In genomic region chr11:75165441-75166192, GRCm38 (mm10) we compare ENCODE assay signal across 7 mouse cellular contexts. TPM values are rescaled to one million over a fixed set of nuclear protein-coding genes. Genes with fewer than 3 reads are reported as not detected.
DNase-seq lines count a peak whose midpoint lies in the region; ATAC-seq lines count a peak whose summit lies in the region.

No protein-coding gene starts in this region.

- peaks cover 38% of the 10 kb centered on the region for H3K4me1 ChIP-seq in intestine, embryonic 14.5 days (replicated peaks; ENCODE audit: control insufficient read depth, insufficient read depth, low read length)
- peaks cover 71% of the 10 kb centered on the region for H3K4me1 ChIP-seq in limb, embryonic 10.5 days
- peaks cover 56% of the 10 kb centered on the region for H3K4me1 ChIP-seq in midbrain, embryonic 10.5 days

- H3K36me3 ChIP-seq in intestine, embryonic 14.5 days (ENCODE audit: control insufficient read depth, insufficient read depth, low read length) = peaks cover 54% of the 10 kb centered on the region
- H3K36me3 ChIP-seq in limb, embryonic 10.5 days = peaks cover 40% of the 10 kb centered on the region
- H3K36me3 ChIP-seq in midbrain, embryonic 10.5 days = peaks cover 27% of the 10 kb centered on the region

- peak overlapping the region; percentile 65 for H3K4me3 ChIP-seq in intestine, embryonic 14.5 days (ENCODE audit: low read depth, low read length)
- H3K4me3 ChIP-seq in limb, embryonic 10.5 days = peak overlapping the region; percentile 63
- peak overlapping the region; percentile 58 for H3K4me3 ChIP-seq in midbrain, embryonic 10.5 days

- DNase-seq in adrenal gland, adult (ENCODE audit: inconsistent age in 2 of 2, low spot score in 1 of 2) = peak; percentile 80 to 93
- DNase-seq in embryo, embryonic 10 days (ENCODE audit: low spot score) = peak; percentile 74
- peak; percentile 60 to 78 for DNase-seq in gastrocnemius, postnatal 4 days (ENCODE audit: low spot score in 2 of 2)
- DNase-seq in intestine, embryonic 14.5 days (ENCODE audit: low spot score) = peak; percentile 91
- peak; percentile 81 for DNase-seq in limb, embryonic 10.5 days (ENCODE audit: low spot score)
- peak; percentile 63 for DNase-seq in midbrain, embryonic 10.5 days (ENCODE audit: low spot score)
- DNase-seq in spleen, postnatal 10 days (ENCODE audit: low spot score in 2 of 2) = peak; percentile 78 to 86

- H3K9ac ChIP-seq in intestine, embryonic 14.5 days (ENCODE audit: low read length) = peak overlapping the region; percentile 92

- peak overlapping the region; percentile 77 for H3K4me2 ChIP-seq in intestine, embryonic 14.5 days (ENCODE audit: low read length)

- H3K9me3 ChIP-seq in intestine, embryonic 14.5 days (ENCODE audit: control insufficient read depth, low read length) = no peaks in the 10 kb centered on the region
- no peaks in the 10 kb centered on the region for H3K9me3 ChIP-seq in limb, embryonic 10.5 days (replicated peaks)
- no peaks in the 10 kb centered on the region for H3K9me3 ChIP-seq in midbrain, embryonic 10.5 days (replicated peaks)

- peak overlapping the region; percentile 95 for H3K27ac ChIP-seq in intestine, embryonic 14.5 days (ENCODE audit: low read depth)
- H3K27ac ChIP-seq in limb, embryonic 10.5 days = peak overlapping the region; percentile 54; the same call in 1 of the 2 replicates
- no peak overlapping the region for H3K27ac ChIP-seq in midbrain, embryonic 10.5 days (replicated peaks)

- peaks cover 30% of the 10 kb centered on the region for H3K27me3 ChIP-seq in intestine, embryonic 14.5 days (replicated peaks; ENCODE audit: control insufficient read depth, insufficient read depth, low read length)
- H3K27me3 ChIP-seq in limb, embryonic 10.5 days (ENCODE audit: low read depth, poor library complexity, severe bottlenecking) = peaks cover 82% of the 10 kb centered on the region
- peaks cover 84% of the 10 kb centered on the region for H3K27me3 ChIP-seq in midbrain, embryonic 10.5 days (ENCODE audit: low read depth, poor library complexity, severe bottlenecking)

- no peak for ATAC-seq in intestine, embryonic 14.5 days (replicated peaks; ENCODE audit: low FRiP score, low TSS enrichment, low read depth)

- 13% methylated on average over 54 of the region's 54 CpGs for WGBS in intestine, embryonic 14.5 days
- 3% methylated on average over 54 of the region's 54 CpGs for WGBS in limb, embryonic 10.5 days
- 3% methylated on average over 54 of the region's 54 CpGs for WGBS in midbrain, embryonic 10.5 days

RNA-seq across cellular contexts. Expression of gene Hic1, which starts 3.7 kb away (rescaled TPM):
- total RNA-seq in gastrocnemius, postnatal 4 days (2021) = 10 to 100 TPM; 42.7 to 48.8 TPM
- polyA plus RNA-seq in intestine, embryonic 14.5 days (2014; fragmentation: Nextera tagmentation; extraction: Ambion mirVana) = 13.0 and 14.5 TPM in 2 replicates
- 0.99 and 3.5 TPM in 2 replicates for polyA plus RNA-seq in limb, embryonic 10.5 days (2016; fragmentation: Nextera tagmentation; extraction: Ambion mirVana)
- 0.32 and 0.57 TPM in 2 replicates for polyA plus RNA-seq in midbrain, embryonic 10.5 days (2016; fragmentation: Nextera tagmentation; extraction: Ambion mirVana)

RNA-seq across cellular contexts. Expression of gene Ovca2, which starts 13.0 kb away (rescaled TPM):
- total RNA-seq in gastrocnemius, postnatal 4 days (2021) = 1 to 10 TPM; 6.6 to 6.8 TPM
- 29.9 and 32.2 TPM in 2 replicates for polyA plus RNA-seq in intestine, embryonic 14.5 days (2014; fragmentation: Nextera tagmentation; extraction: Ambion mirVana)
- polyA plus RNA-seq in limb, embryonic 10.5 days (2016; fragmentation: Nextera tagmentation; extraction: Ambion mirVana) = 38.0 and 39.9 TPM in 2 replicates
- 33.5 and 37.6 TPM in 2 replicates for polyA plus RNA-seq in midbrain, embryonic 10.5 days (2016; fragmentation: Nextera tagmentation; extraction: Ambion mirVana)

RNA-seq across cellular contexts. Expression of gene Dph1, which starts 25.4 kb away (rescaled TPM):
- 10 to 100 TPM in 1 of 2 experiments, 1 to 10 TPM in 1; 10.0 to 11.4 TPM for total RNA-seq in gastrocnemius, postnatal 4 days (2021)
- 27.9 and 31.5 TPM in 2 replicates for polyA plus RNA-seq in intestine, embryonic 14.5 days (2014; fragmentation: Nextera tagmentation; extraction: Ambion mirVana)
- polyA plus RNA-seq in limb, embryonic 10.5 days (2016; fragmentation: Nextera tagmentation; extraction: Ambion mirVana) = 32.7 and 35.3 TPM in 2 replicates
- polyA plus RNA-seq in midbrain, embryonic 10.5 days (2016; fragmentation: Nextera tagmentation; extraction: Ambion mirVana) = 25.4 and 27.3 TPM in 2 replicates

RNA-seq across cellular contexts. Expression of gene Rtn4rl1, which starts 28.0 kb away (rescaled TPM):
- total RNA-seq in gastrocnemius, postnatal 4 days (2021) = 1 to 10 TPM; 4.2 to 5.0 TPM
- polyA plus RNA-seq in intestine, embryonic 14.5 days (2014; fragmentation: Nextera tagmentation; extraction: Ambion mirVana) = 1.6 and 2.0 TPM in 2 replicates
- polyA plus RNA-seq in limb, embryonic 10.5 days (2016; fragmentation: Nextera tagmentation; extraction: Ambion mirVana) = 0.90 and 1.3 TPM in 2 replicates
- 2.3 and 3.0 TPM in 2 replicates for polyA plus RNA-seq in midbrain, embryonic 10.5 days (2016; fragmentation: Nextera tagmentation; extraction: Ambion mirVana)
